Mouse (Mus musculus): ENCODE measurements around the gene Nps. TPM values are rescaled to one million over a fixed set of nuclear protein-coding genes. Genes with fewer than 3 reads are reported as not detected.

Gene Nps
- total and polyA plus RNA-seq, 3 experiments = not detected

- H3K36me3 ChIP-seq (ENCODE audit: control insufficient read depth in 1 of 2, insufficient read depth in 2 of 2, low read length in 2 of 2) = no peaks in the 10 kb centered on the region
- no peaks in the 10 kb centered on the region for H3K9me3 ChIP-seq (replicated peaks; ENCODE audit: insufficient read depth, low read length)
- TF ChIP-seq GABPA (IDR thresholded peaks at IDR 0.05; ENCODE audit: low read depth, low read length) (no peak), USF1 (IDR thresholded peaks at IDR 0.05; ENCODE audit: low read depth, low read length) (no peak), MAFK (IDR thresholded peaks at IDR 0.05; ENCODE audit: borderline replicate concordance, low read depth, low read length) (no peak), TBP (IDR thresholded peaks at IDR 0.05; ENCODE audit: low read depth, low read length) (no peak), POLR2A (IDR thresholded peaks at IDR 0.05; ENCODE audit: control insufficient read depth in 1 of 2, insufficient read depth in 1 of 2, low read depth in 1 of 2, low read length in 2 of 2, poor library complexity in 1 of 2) (no peak), ZNF384 (IDR thresholded peaks at IDR 0.05; ENCODE audit: low read depth, low read length) (no peak), ZC3H11A (IDR thresholded peaks at IDR 0.05; ENCODE audit: low read depth, low read length) (no peak)
- H3K4me1 ChIP-seq (ENCODE audit: control insufficient read depth in 1 of 2, insufficient read depth in 2 of 2, low read length in 2 of 2) = no peaks in the 10 kb centered on the region
- no peak overlapping the region for H3K4me3 ChIP-seq (ENCODE audit: control insufficient read depth in 1 of 2, insufficient read depth in 1 of 2, low read depth in 2 of 2, low read length in 2 of 2)
- no peaks in the 10 kb centered on the region for H3K27me3 ChIP-seq (ENCODE audit: control insufficient read depth in 1 of 2, insufficient read depth in 2 of 2, low read length in 2 of 2)
- no peaks in the 10 kb centered on the region for H3K79me2 ChIP-seq (ENCODE audit: control insufficient read depth, insufficient read depth, low read length, poor library complexity)
- no peak for DNase-seq (ENCODE audit: low read depth, low spot score)
- no peak overlapping the region for H3K27ac ChIP-seq (ENCODE audit: control insufficient read depth, low read depth, low read length)
- H3K9ac ChIP-seq (ENCODE audit: control insufficient read depth, low read depth, low read length, poor library complexity, severe bottlenecking) = no peak overlapping the region
Measured at GRCm38 (mm10) chr7:135271011-135271410, 12.5 kb downstream of the Nps start.

- H3K9me3 ChIP-seq (replicated peaks; ENCODE audit: insufficient read depth, low read length) = no peaks in the 10 kb centered on the region
- no peak overlapping the region for H3K4me3 ChIP-seq (ENCODE audit: control insufficient read depth in 1 of 2, insufficient read depth in 1 of 2, low read depth in 2 of 2, low read length in 2 of 2)
- no peaks in the 10 kb centered on the region for H3K79me2 ChIP-seq (ENCODE audit: control insufficient read depth, insufficient read depth, low read length, poor library complexity)
- DNase-seq (ENCODE audit: low read depth, low spot score) = no peak
- no peak overlapping the region for H3K9ac ChIP-seq (ENCODE audit: control insufficient read depth, low read depth, low read length, poor library complexity, severe bottlenecking)
- no peaks in the 10 kb centered on the region for H3K4me1 ChIP-seq (ENCODE audit: control insufficient read depth in 1 of 2, insufficient read depth in 2 of 2, low read length in 2 of 2)
- no peak for TF ChIP-seq POLR2A (IDR thresholded peaks at IDR 0.05; ENCODE audit: control insufficient read depth in 1 of 2, insufficient read depth in 1 of 2, low read depth in 1 of 2, low read length in 2 of 2, poor library complexity in 1 of 2)
- TF ChIP-seq SIN3A (IDR thresholded peaks at IDR 0.05; ENCODE audit: low read length) = no peak
- no peak for TF ChIP-seq RAD21 (IDR thresholded peaks at IDR 0.05; ENCODE audit: low read depth, low read length)
- TF ChIP-seq ELF1 (IDR thresholded peaks at IDR 0.05; ENCODE audit: low read depth, low read length) = no peak
- TF ChIP-seq ZC3H11A (IDR thresholded peaks at IDR 0.05; ENCODE audit: low read depth, low read length) = no peak
- no peak for TF ChIP-seq MEF2A (IDR thresholded peaks at IDR 0.05; ENCODE audit: extremely low read depth, insufficient replicate concordance, low read depth, low read length, poor library complexity, severe bottlenecking)
- TF ChIP-seq TAL1 (IDR thresholded peaks at IDR 0.05; ENCODE audit: low read length) = no peak
- TF ChIP-seq MAFK (IDR thresholded peaks at IDR 0.05; ENCODE audit: borderline replicate concordance, low read depth, low read length) = no peak
- no peak for TF ChIP-seq NRF1 (IDR thresholded peaks at IDR 0.05; ENCODE audit: insufficient read depth, low read depth, low read length, poor library complexity, severe bottlenecking)
- TF ChIP-seq POLR2AphosphoS5 (IDR thresholded peaks at IDR 0.05; ENCODE audit: borderline replicate concordance, low read depth, low read length) = no peak
- no peak for TF ChIP-seq JUND (IDR thresholded peaks at IDR 0.05; ENCODE audit: low read depth, low read length)
- TF ChIP-seq RCOR1 (IDR thresholded peaks at IDR 0.05; ENCODE audit: low read depth, low read length) = no peak
- TF ChIP-seq ETS1 (IDR thresholded peaks at IDR 0.05; ENCODE audit: low read depth, low read length) = no peak
- TF ChIP-seq UBTF (IDR thresholded peaks at IDR 0.05; ENCODE audit: borderline replicate concordance, insufficient read depth, low read depth, low read length) = no peak
- TF ChIP-seq MXI1 (IDR thresholded peaks at IDR 0.05; ENCODE audit: low read depth, low read length) = no peak
- no peak for TF ChIP-seq POLR2AphosphoS2 (IDR thresholded peaks at IDR 0.05; ENCODE audit: low read length)
- no peak for TF ChIP-seq CTCF (IDR thresholded peaks at IDR 0.05 in 2 of 3, conservative IDR thresholded peaks at IDR 0.05 in 1 of 3; ENCODE audit: control insufficient read depth in 1 of 3, insufficient read depth in 1 of 3, low read depth in 2 of 3, low read length in 3 of 3, poor library complexity in 1 of 3, severe bottlenecking in 1 of 3)
- no peak for TF ChIP-seq BHLHE40 (IDR thresholded peaks at IDR 0.05; ENCODE audit: borderline replicate concordance, low read depth, low read length)
- no peak for TF ChIP-seq USF2 (IDR thresholded peaks at IDR 0.05; ENCODE audit: borderline replicate concordance in 1 of 2, insufficient read depth in 1 of 2, low read depth in 1 of 2, low read length in 2 of 2)
- TF ChIP-seq MAZ (IDR thresholded peaks at IDR 0.05; ENCODE audit: low read depth, low read length) = no peak
- no peaks in the 10 kb centered on the region for H3K27me3 ChIP-seq (ENCODE audit: control insufficient read depth in 1 of 2, insufficient read depth in 2 of 2, low read length in 2 of 2)
- no peak overlapping the region for H3K27ac ChIP-seq (ENCODE audit: control insufficient read depth, low read depth, low read length)
- no peaks in the 10 kb centered on the region for H3K36me3 ChIP-seq (ENCODE audit: control insufficient read depth in 1 of 2, insufficient read depth in 2 of 2, low read length in 2 of 2)
Measured at GRCm38 (mm10) chr7:135283212-135283611, 24.7 kb downstream of the Nps start.
